Mouse (Mus musculus): ENCODE results near the gene Ube2q2. TPM values are rescaled to one million over a fixed set of nuclear protein-coding genes. Genes with fewer than 3 reads are reported as not detected.

Gene Ube2q2
- polyA plus RNA-seq, 1 experiment from 2014 or later = 34.5 TPM

DNA sequence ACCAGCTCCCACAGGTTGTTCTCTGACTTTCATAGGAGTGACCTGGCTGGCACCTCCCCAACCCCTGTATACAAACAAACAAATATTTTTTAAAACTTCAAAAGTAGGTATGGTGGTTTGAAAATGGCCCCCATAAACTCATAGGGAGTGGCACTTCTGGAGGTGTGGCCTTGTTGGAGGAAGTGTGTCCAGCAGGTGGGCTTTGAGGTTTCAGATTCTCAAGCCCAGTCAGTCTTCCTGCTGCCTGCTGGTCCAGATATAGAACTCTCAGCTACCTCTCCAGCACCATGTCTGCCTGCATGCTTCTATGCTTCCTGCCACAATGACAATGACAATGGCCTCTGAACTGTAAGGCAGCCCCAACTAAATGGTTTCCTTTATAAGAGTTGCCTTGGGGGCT is 16.8 kb upstream of the Ube2q2 start:
- ATAC-seq (ENCODE audit: insufficient number of reproducible peaks, low FRiP score, low TSS enrichment, low read depth) = no peak
- Histone ChIP-seq H3K4me2 (no peak overlapping the region), H3K9me3 (no peaks in the 10 kb centered on the region), H3K27me3 (no peaks in the 10 kb centered on the region), H3K4me1 (no peaks in the 10 kb centered on the region), H3K9ac (no peak overlapping the region), H3K36me3 (no peaks in the 10 kb centered on the region), H3K27ac (no peak overlapping the region), H3K4me3 (no peak overlapping the region)

DNA sequence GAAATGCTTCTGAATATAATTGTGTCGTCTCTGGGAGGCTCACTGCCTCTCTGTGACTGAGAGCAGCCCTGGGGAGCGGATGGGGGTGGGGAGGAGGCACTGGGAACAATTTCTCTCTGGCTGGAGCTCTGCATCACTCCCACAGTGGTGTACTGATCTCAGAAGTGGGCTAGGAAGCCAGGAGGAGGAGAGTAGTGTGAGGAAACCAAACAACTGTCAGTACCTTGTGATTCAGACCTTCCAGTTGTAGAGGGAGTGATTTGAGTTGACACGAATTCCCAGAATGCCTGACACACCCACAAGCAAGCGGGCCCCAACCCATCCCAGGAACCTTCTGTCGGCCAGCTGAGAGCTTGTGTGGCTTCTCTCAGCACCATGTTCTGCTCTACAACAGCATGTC is 12.1 kb upstream of the Ube2q2 start:
- Histone ChIP-seq H3K36me3 (no peaks in the 10 kb centered on the region), H3K4me3 (no peak overlapping the region), H3K9ac (no peak overlapping the region), H3K27ac (0 out of 2 replicates have a peak overlapping the region, but pooled peaks have one; percentile 27), H3K9me3 (no peaks in the 10 kb centered on the region), H3K4me2 (no peak overlapping the region), H3K4me1 (no peaks in the 10 kb centered on the region), H3K27me3 (no peaks in the 10 kb centered on the region)
- WGBS = 27% methylated on average over 5 of the region's 5 CpGs
- no peak for ATAC-seq (ENCODE audit: insufficient number of reproducible peaks, low FRiP score, low TSS enrichment, low read depth)

- Histone ChIP-seq H3K27me3 (no peaks in the 10 kb centered on the region), H3K9ac (no peak overlapping the region), H3K4me3 (no peak overlapping the region), H3K9me3 (no peaks in the 10 kb centered on the region), H3K36me3 (no peaks in the 10 kb centered on the region), H3K4me1 (no peaks in the 10 kb centered on the region), H3K27ac (no peak overlapping the region), H3K4me2 (no peak overlapping the region)
- no peak for ATAC-seq (ENCODE audit: insufficient number of reproducible peaks, low FRiP score, low TSS enrichment, low read depth)
- 70% methylated on average over 4 of the region's 4 CpGs for WGBS
These were observed 11.5 kb upstream of the Ube2q2 start for GRCm38 (mm10) chr9:55137112-55137511.

DNA sequence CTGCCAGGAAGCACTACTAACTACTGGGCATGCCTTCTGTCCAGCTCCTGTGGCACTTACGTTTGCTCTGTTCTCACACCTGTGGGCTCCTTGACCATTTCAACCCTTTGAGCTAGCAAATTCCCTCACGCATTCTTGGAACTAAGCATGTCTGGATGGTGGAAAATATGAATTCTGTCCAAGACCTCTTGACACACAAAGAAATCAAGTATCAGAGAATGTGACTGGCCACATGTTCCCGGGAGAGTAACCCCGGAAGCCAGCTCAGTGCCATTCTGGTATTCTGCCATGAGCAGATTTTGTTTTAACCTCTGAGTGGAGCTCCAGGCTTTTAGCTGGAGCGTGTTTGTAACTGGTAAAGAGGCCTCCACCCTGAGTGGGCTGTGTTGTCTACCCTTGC is 8.7 kb upstream of the Ube2q2 start:
- H3K4me3 ChIP-seq = no peak overlapping the region
- no peaks in the 10 kb centered on the region for H3K9me3 ChIP-seq
- no peak overlapping the region for H3K9ac ChIP-seq
- no peak for ATAC-seq (ENCODE audit: insufficient number of reproducible peaks, low FRiP score, low TSS enrichment, low read depth)
- no peaks in the 10 kb centered on the region for H3K27me3 ChIP-seq
- no peaks in the 10 kb centered on the region for H3K4me1 ChIP-seq
- H3K36me3 ChIP-seq = no peaks in the 10 kb centered on the region
- no peak overlapping the region for H3K27ac ChIP-seq
- no peak overlapping the region for H3K4me2 ChIP-seq
- 67% methylated on average over 5 of the region's 5 CpGs for WGBS

GRCm38 (mm10) chr9:55149499-55150278 is 1.0 kb downstream of the Ube2q2 start:
- Histone ChIP-seq H3K4me3 (peak overlapping the region; percentile 89), H3K9me3 (no peaks in the 10 kb centered on the region), H3K9ac (peak overlapping the region; percentile 91), H3K27ac (peak overlapping the region; percentile 80), H3K36me3 (no peaks in the 10 kb centered on the region), H3K4me2 (peak overlapping the region; percentile 89), H3K27me3 (no peaks in the 10 kb centered on the region), H3K4me1 (peaks cover 15% of the 10 kb centered on the region; the same call in 1 of the 2 replicates)
- WGBS = under 1% methylated on average over 93 of the region's 93 CpGs
- ATAC-seq (ENCODE audit: insufficient number of reproducible peaks, low FRiP score, low TSS enrichment, low read depth) = peak; percentile 46; the same call in 1 of the 2 replicates

GRCm38 (mm10) chr9:55150279-55150726 is 1.6 kb downstream of the Ube2q2 start:
- no peak overlapping the region for H3K27ac ChIP-seq
- peak overlapping the region; percentile 89 for H3K4me2 ChIP-seq
- H3K4me3 ChIP-seq = peak overlapping the region; percentile 89
- 2% methylated on average over 13 of the region's 13 CpGs for WGBS
- H3K4me1 ChIP-seq = peaks cover 15% of the 10 kb centered on the region; the same call in 1 of the 2 replicates
- ATAC-seq (ENCODE audit: insufficient number of reproducible peaks, low FRiP score, low TSS enrichment, low read depth) = no peak
- no peaks in the 10 kb centered on the region for H3K27me3 ChIP-seq
- no peaks in the 10 kb centered on the region for H3K9me3 ChIP-seq
- H3K9ac ChIP-seq = peak overlapping the region; percentile 91
- H3K36me3 ChIP-seq = no peaks in the 10 kb centered on the region

DNA sequence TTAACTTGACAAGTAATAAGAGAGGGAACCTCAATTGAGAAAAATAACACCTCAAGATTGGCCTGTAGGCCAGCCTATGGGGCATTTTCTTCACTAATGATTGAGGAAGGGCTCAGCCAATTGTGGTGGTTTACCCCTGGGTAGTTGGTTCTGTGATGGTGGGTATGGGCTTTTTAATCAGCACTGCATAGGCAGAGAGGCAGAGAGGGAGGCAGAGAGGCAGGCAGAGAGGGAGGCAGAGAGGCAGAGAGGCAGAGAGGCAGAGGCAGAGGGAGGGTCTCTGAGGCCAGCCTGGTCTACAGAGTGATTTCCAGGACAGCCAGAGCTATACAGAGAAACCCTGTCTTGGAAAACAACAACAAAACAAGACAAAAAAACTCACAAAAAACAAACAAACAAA is 2.4 kb downstream of the Ube2q2 start:
- Histone ChIP-seq H3K36me3 (no peaks in the 10 kb centered on the region), H3K4me3 (no peak overlapping the region), H3K27ac (no peak overlapping the region), H3K4me2 (no peak overlapping the region), H3K4me1 (peaks cover 15% of the 10 kb centered on the region; the same call in 1 of the 2 replicates), H3K9ac (no peak overlapping the region), H3K27me3 (no peaks in the 10 kb centered on the region), H3K9me3 (no peaks in the 10 kb centered on the region)
- no peak for ATAC-seq (ENCODE audit: insufficient number of reproducible peaks, low FRiP score, low TSS enrichment, low read depth)

DNA sequence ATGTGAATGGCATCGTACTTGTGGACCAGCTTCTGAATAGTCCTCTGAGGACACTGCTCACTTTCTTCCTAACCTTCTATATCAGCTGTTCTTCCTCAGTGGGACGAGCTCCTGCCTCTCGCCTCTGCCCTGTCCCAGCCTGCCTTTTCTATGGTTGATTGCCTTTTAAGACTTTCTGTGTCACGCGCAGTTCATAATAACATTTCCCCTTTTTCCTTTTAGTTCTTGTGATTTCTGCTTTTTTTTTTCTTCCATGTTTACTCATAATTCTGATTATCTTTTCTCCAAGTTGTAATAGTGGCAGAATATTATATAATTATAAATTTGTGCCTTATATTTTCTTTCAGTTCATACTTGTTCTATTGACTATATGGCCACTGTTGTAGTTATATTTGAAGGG is 4.3 kb downstream of the Ube2q2 start:
- WGBS = 77% methylated on average over 5 of the region's 5 CpGs
- Histone ChIP-seq H3K4me2 (no peak overlapping the region), H3K9ac (no peak overlapping the region), H3K36me3 (no peaks in the 10 kb centered on the region), H3K27me3 (no peaks in the 10 kb centered on the region), H3K4me1 (peaks cover 15% of the 10 kb centered on the region; the same call in 1 of the 2 replicates), H3K9me3 (no peaks in the 10 kb centered on the region), H3K27ac (no peak overlapping the region), H3K4me3 (no peak overlapping the region)
- ATAC-seq (ENCODE audit: insufficient number of reproducible peaks, low FRiP score, low TSS enrichment, low read depth) = no peak

GRCm38 (mm10) chr9:55170655-55171412 is 22.2 kb downstream of the Ube2q2 start:
- no peaks in the 10 kb centered on the region for H3K4me1 ChIP-seq
- 85% methylated on average over 7 of the region's 7 CpGs for WGBS
- no peak overlapping the region for H3K4me3 ChIP-seq
- no peak overlapping the region for H3K4me2 ChIP-seq
- H3K9ac ChIP-seq = no peak overlapping the region
- ATAC-seq (ENCODE audit: insufficient number of reproducible peaks, low FRiP score, low TSS enrichment, low read depth) = no peak
- H3K27ac ChIP-seq = no peak overlapping the region
- H3K36me3 ChIP-seq = no peaks in the 10 kb centered on the region
- H3K9me3 ChIP-seq = no peaks in the 10 kb centered on the region
- no peaks in the 10 kb centered on the region for H3K27me3 ChIP-seq

GRCm38 (mm10) chr9:55172195-55172685 is 23.6 kb downstream of the Ube2q2 start:
- WGBS = 98% methylated on average over 1 of the region's 1 CpGs
- H3K4me1 ChIP-seq = no peaks in the 10 kb centered on the region

GRCm38 (mm10) chr9:55174235-55174634 is 25.6 kb downstream of the Ube2q2 start:
- H3K9ac ChIP-seq = no peak overlapping the region
- no peak overlapping the region for H3K4me2 ChIP-seq
- ATAC-seq (ENCODE audit: insufficient number of reproducible peaks, low FRiP score, low TSS enrichment, low read depth) = no peak
- H3K27me3 ChIP-seq = no peaks in the 10 kb centered on the region
- no peak overlapping the region for H3K27ac ChIP-seq
- H3K9me3 ChIP-seq = no peaks in the 10 kb centered on the region
- no peaks in the 10 kb centered on the region for H3K36me3 ChIP-seq
- no peak overlapping the region for H3K4me3 ChIP-seq
- H3K4me1 ChIP-seq = no peaks in the 10 kb centered on the region
- WGBS = 68% methylated on average over 2 of the region's 2 CpGs

More at GRCm38 (mm10) chr9:55172195-55172685, 23.6 kb downstream of the Ube2q2 start:
- no peak overlapping the region for H3K9ac ChIP-seq
- H3K27me3 ChIP-seq = no peaks in the 10 kb centered on the region
- no peak overlapping the region for H3K27ac ChIP-seq
- H3K4me2 ChIP-seq = no peak overlapping the region
- H3K4me3 ChIP-seq = no peak overlapping the region
- no peak for ATAC-seq (ENCODE audit: insufficient number of reproducible peaks, low FRiP score, low TSS enrichment, low read depth)
- H3K9me3 ChIP-seq = no peaks in the 10 kb centered on the region
- H3K36me3 ChIP-seq = no peaks in the 10 kb centered on the region

- WGBS = 92% methylated on average over 3 of the region's 3 CpGs
- no peaks in the 10 kb centered on the region for H3K9me3 ChIP-seq
These were observed 47.2 kb downstream of the Ube2q2 start for GRCm38 (mm10) chr9:55195876-55196275.

More at GRCm38 (mm10) chr9:55195876-55196275, 47.2 kb downstream of the Ube2q2 start:
- Histone ChIP-seq H3K36me3 (peaks cover 16% of the 10 kb centered on the region; the same call in 1 of the 2 replicates), H3K4me1 (no peaks in the 10 kb centered on the region), H3K4me3 (no peak overlapping the region), H3K4me2 (no peak overlapping the region), H3K9ac (no peak overlapping the region), H3K27ac (no peak overlapping the region), H3K27me3 (no peaks in the 10 kb centered on the region)
- no peak for ATAC-seq (ENCODE audit: insufficient number of reproducible peaks, low FRiP score, low TSS enrichment, low read depth)

Data from limb, embryonic 15.5 days (tissue).